Mouse (Mus musculus) thymus, adult 2 months (tissue): ENCODE results near the gene Car15.

Source experiments
- CTCF ChIP-seq: fragments of 200-500 bp; IDR thresholded peaks from 2 replicates; pipeline ENCODE4 v1.5.1; 2012; ENCODE audit warnings: mild to moderate bottlenecking, control low read depth, low read length, moderate library complexity, borderline replicate concordance; ENCODE audit not compliant: control insufficient read depth, poor library complexity, insufficient read depth; ENCODE audit errors: extremely low read depth
- POLR2A ChIP-seq: fragments of 200-500 bp; IDR thresholded peaks from 2 replicates; pipeline ENCODE4 v1.6.1; 2012; ENCODE audit warnings: mild to moderate bottlenecking, low read length, control low read depth, moderate library complexity; ENCODE audit not compliant: control insufficient read depth, poor library complexity, insufficient read depth; ENCODE audit errors: extremely low read depth

DNA sequence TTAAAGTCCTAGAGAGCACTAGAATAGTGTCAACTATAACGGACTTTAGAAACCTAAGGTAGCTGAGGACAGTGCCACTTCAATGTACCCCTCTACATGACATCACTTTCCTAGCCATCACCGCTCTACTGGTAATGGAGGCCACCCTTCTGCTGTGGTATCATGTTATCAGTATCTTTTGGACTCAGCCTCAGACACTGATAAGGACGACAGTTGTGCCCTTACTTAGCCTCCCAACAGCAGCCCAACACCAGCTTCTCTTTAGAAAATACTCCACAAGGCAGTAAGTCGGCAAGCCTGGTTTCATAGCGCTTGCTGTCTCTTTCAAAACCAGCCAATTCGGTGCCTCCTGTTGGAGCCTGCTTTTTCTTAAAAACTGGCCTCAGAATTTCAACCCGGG, 3.6 kb downstream of the Car15 start:
- TF ChIP-seq POLR2A (no peak), CTCF (no peak)
